Mouse (Mus musculus): ENCODE measurements at regions not wholly inside any gene's neighbourhood (a gene's known extent, or its start where the extent isn't known, plus 50 kb on each side); places are given as distances from the start of the nearest gene placed in this dataset.

DNA sequence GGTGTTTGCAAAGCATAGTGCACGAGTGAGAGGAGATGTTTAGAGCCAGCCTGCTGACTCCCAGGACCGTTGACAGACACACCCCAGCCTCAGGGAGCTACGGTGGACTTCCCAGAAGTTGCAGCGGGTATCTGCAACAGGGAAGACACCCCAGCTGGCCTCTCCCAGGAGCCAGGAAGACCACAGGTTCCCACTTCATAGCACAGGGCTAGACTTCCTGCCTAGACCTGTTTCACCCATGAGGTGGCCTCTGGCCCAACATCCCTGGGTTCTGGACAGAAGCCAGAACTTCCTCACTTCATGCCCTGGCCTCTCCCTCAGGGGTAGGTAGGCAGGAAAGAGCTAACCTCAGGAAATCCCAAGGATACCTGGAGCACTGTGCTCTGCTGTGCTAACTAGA, 66.7 kb upstream of the Hand1 start:
- DNase-seq: no peak

- no peak for DNase-seq
Measured at GRCm38 (mm10) chr11:57895497-57895896, 62.9 kb upstream of the Hand1 start.

DNA sequence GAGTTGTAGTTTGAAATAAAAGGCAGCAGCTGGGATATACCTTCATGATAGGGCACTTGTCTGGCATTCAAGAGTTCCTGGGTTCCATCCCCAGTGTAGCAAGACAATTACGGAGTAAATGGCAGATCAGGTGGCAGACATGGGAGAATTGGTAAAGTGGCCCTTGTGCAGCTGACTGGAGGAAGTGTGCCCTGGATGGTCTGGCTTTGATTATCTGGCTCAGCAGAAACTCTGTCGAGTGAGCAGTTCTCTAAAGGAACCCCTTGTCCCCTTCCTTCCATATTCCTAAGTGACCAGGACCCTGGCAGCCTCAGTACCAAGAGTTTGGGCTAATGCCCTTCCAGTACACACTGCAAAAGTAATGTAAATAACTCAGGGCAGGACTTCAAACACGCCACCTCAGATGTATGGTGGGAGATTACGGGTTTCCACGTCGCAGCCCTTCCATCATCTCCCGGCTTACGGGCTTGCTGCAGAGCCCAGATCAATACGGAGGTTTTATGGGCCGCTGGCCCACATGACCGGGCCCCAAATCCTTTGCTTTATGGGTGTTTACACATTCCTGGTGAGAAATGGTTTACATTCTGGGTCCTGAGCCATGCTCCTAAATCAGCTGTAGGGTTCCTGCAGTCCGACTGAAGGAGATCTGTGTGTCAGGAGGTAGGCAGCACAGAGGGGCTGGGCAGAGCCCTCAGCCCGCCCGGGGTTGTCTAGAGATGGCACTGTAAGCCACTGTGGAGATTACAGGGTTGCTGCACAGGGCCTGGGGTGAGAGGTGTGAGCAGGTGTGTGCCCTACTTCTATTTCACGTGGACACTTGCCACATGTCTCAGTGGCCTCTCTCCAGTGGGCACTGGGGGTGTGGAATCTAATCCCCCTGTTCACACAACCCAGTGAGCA, 50.4 kb upstream of the Hand1 start:
- no peak for DNase-seq
